Mouse (Mus musculus): ENCODE measurements around the gene Rdh8. TPM values are rescaled to one million over a fixed set of nuclear protein-coding genes. Genes with fewer than 3 reads are reported as not detected.
A peak's percentile ranks its signal among the peaks of the same experiment; 100 is the strongest.

Gene Rdh8
- not detected in 2 replicates for polyA plus RNA-seq (2014; fragmentation: Nextera tagmentation; extraction: Ambion mirVana)

GRCm38 (mm10) chr9:20818236-20818635 is at the start of gene Rdh8:
TSS of gene Rdh8 (plus strand) at chr9:20818503.
- Histone ChIP-seq H3K4me1 (replicated peaks; ENCODE audit: control insufficient read depth, insufficient read depth, low read length) (peaks cover 7% of the 10 kb centered on the region), H3K9ac (ENCODE audit: low read depth, low read length) (no peak within 1 kb of the TSS), H3K27ac (ENCODE audit: low read depth, low read length) (no peak within 1 kb of the TSS), H3K9me3 (ENCODE audit: control insufficient read depth, low read length) (no peaks in the 10 kb centered on the region), H3K27me3 (ENCODE audit: control insufficient read depth, insufficient read depth, low read length) (no peaks in the 10 kb centered on the region), H3K4me3 (ENCODE audit: low read depth, low read length) (no peak within 1 kb of the TSS), H3K36me3 (ENCODE audit: control insufficient read depth, insufficient read depth, low read length) (no peaks in the 10 kb centered on the region), H3K4me2 (replicated peaks; ENCODE audit: low read depth, low read length) (no peak within 1 kb of the TSS)
- 86% methylated on average over 6 of the region's 6 CpGs for WGBS
- DNase-seq (ENCODE audit: low spot score) (no peak), ATAC-seq (ENCODE audit: low FRiP score) (no peak)

- 82% methylated on average over 3 of the region's 3 CpGs for WGBS
- H3K4me1 ChIP-seq (replicated peaks; ENCODE audit: control insufficient read depth, insufficient read depth, low read length), result no peaks in the 10 kb centered on the region
- no peak overlapping the region for H3K4me2 ChIP-seq (replicated peaks; ENCODE audit: low read depth, low read length)
Measured at GRCm38 (mm10) chr9:20781286-20781685, 37.0 kb upstream of the Rdh8 start.

GRCm38 (mm10) chr9:20785055-20785454 is 33.2 kb upstream of the Rdh8 start:
- DNase-seq (ENCODE audit: low spot score), result no peak
- ATAC-seq (ENCODE audit: low FRiP score), result no peak
- H3K27me3 ChIP-seq (ENCODE audit: control insufficient read depth, insufficient read depth, low read length), result no peaks in the 10 kb centered on the region
- no peaks in the 10 kb centered on the region for H3K9me3 ChIP-seq (ENCODE audit: control insufficient read depth, low read length)
- H3K9ac ChIP-seq (ENCODE audit: low read depth, low read length), result no peak overlapping the region
- H3K4me3 ChIP-seq (ENCODE audit: low read depth, low read length), result no peak overlapping the region
- H3K4me1 ChIP-seq (replicated peaks; ENCODE audit: control insufficient read depth, insufficient read depth, low read length), result no peaks in the 10 kb centered on the region
- no peaks in the 10 kb centered on the region for H3K36me3 ChIP-seq (ENCODE audit: control insufficient read depth, insufficient read depth, low read length)
- no peak overlapping the region for H3K27ac ChIP-seq (ENCODE audit: low read depth, low read length)
- H3K4me2 ChIP-seq (replicated peaks; ENCODE audit: low read depth, low read length), result no peak overlapping the region
- WGBS, result 67% methylated on average over 6 of the region's 6 CpGs

More at GRCm38 (mm10) chr9:20781286-20781685, 37.0 kb upstream of the Rdh8 start:
- Histone ChIP-seq H3K9ac (ENCODE audit: low read depth, low read length) (no peak overlapping the region), H3K4me3 (ENCODE audit: low read depth, low read length) (no peak overlapping the region), H3K27ac (ENCODE audit: low read depth, low read length) (no peak overlapping the region), H3K36me3 (ENCODE audit: control insufficient read depth, insufficient read depth, low read length) (no peaks in the 10 kb centered on the region), H3K27me3 (ENCODE audit: control insufficient read depth, insufficient read depth, low read length) (no peaks in the 10 kb centered on the region), H3K9me3 (ENCODE audit: control insufficient read depth, low read length) (no peaks in the 10 kb centered on the region)
- DNase-seq (ENCODE audit: low spot score) (no peak), ATAC-seq (ENCODE audit: low FRiP score) (no peak)

GRCm38 (mm10) chr9:20787992-20788391 is 30.3 kb upstream of the Rdh8 start:
- WGBS, result 77% methylated on average over 8 of the region's 8 CpGs
- H3K4me2 ChIP-seq (replicated peaks; ENCODE audit: low read depth, low read length), result no peak overlapping the region
- no peak for DNase-seq (ENCODE audit: low spot score)
- no peaks in the 10 kb centered on the region for H3K36me3 ChIP-seq (ENCODE audit: control insufficient read depth, insufficient read depth, low read length)
- no peak overlapping the region for H3K9ac ChIP-seq (ENCODE audit: low read depth, low read length)
- H3K9me3 ChIP-seq (ENCODE audit: control insufficient read depth, low read length), result no peaks in the 10 kb centered on the region
- no peaks in the 10 kb centered on the region for H3K4me1 ChIP-seq (replicated peaks; ENCODE audit: control insufficient read depth, insufficient read depth, low read length)
- no peaks in the 10 kb centered on the region for H3K27me3 ChIP-seq (ENCODE audit: control insufficient read depth, insufficient read depth, low read length)
- no peak for ATAC-seq (ENCODE audit: low FRiP score)
- H3K4me3 ChIP-seq (ENCODE audit: low read depth, low read length), result no peak overlapping the region
- H3K27ac ChIP-seq (ENCODE audit: low read depth, low read length), result no peak overlapping the region

GRCm38 (mm10) chr9:20789651-20790050 is 28.7 kb upstream of the Rdh8 start:
- Histone ChIP-seq H3K4me1 (replicated peaks; ENCODE audit: control insufficient read depth, insufficient read depth, low read length) (no peaks in the 10 kb centered on the region), H3K9me3 (ENCODE audit: control insufficient read depth, low read length) (no peaks in the 10 kb centered on the region), H3K27me3 (ENCODE audit: control insufficient read depth, insufficient read depth, low read length) (no peaks in the 10 kb centered on the region), H3K27ac (ENCODE audit: low read depth, low read length) (no peak overlapping the region), H3K4me3 (ENCODE audit: low read depth, low read length) (no peak overlapping the region), H3K9ac (ENCODE audit: low read depth, low read length) (no peak overlapping the region), H3K36me3 (ENCODE audit: control insufficient read depth, insufficient read depth, low read length) (no peaks in the 10 kb centered on the region), H3K4me2 (replicated peaks; ENCODE audit: low read depth, low read length) (no peak overlapping the region)
- DNase-seq (ENCODE audit: low spot score) (no peak), ATAC-seq (ENCODE audit: low FRiP score) (no peak)
- WGBS, result 79% methylated on average over 3 of the region's 4 CpGs

- no peaks in the 10 kb centered on the region for H3K36me3 ChIP-seq (ENCODE audit: control insufficient read depth, insufficient read depth, low read length)
- DNase-seq (ENCODE audit: low spot score) (peak; percentile 27), ATAC-seq (ENCODE audit: low FRiP score) (no peak)
- no peak overlapping the region for H3K4me2 ChIP-seq (replicated peaks; ENCODE audit: low read depth, low read length)
- no peaks in the 10 kb centered on the region for H3K4me1 ChIP-seq (replicated peaks; ENCODE audit: control insufficient read depth, insufficient read depth, low read length)
- H3K9ac ChIP-seq (ENCODE audit: low read depth, low read length), result no peak overlapping the region
- no peaks in the 10 kb centered on the region for H3K9me3 ChIP-seq (ENCODE audit: control insufficient read depth, low read length)
- no peaks in the 10 kb centered on the region for H3K27me3 ChIP-seq (ENCODE audit: control insufficient read depth, insufficient read depth, low read length)
- 69% methylated on average over 3 of the region's 3 CpGs for WGBS
- H3K27ac ChIP-seq (ENCODE audit: low read depth, low read length), result no peak overlapping the region
- H3K4me3 ChIP-seq (ENCODE audit: low read depth, low read length), result no peak overlapping the region
Measured at GRCm38 (mm10) chr9:20790345-20790744, 28.0 kb upstream of the Rdh8 start.

GRCm38 (mm10) chr9:20794108-20794806 is 24.0 kb upstream of the Rdh8 start:
- no peak overlapping the region for H3K9ac ChIP-seq (ENCODE audit: low read depth, low read length)
- H3K4me3 ChIP-seq (ENCODE audit: low read depth, low read length), result no peak overlapping the region
- H3K27me3 ChIP-seq (ENCODE audit: control insufficient read depth, insufficient read depth, low read length), result no peaks in the 10 kb centered on the region
- H3K36me3 ChIP-seq (ENCODE audit: control insufficient read depth, insufficient read depth, low read length), result no peaks in the 10 kb centered on the region
- no peaks in the 10 kb centered on the region for H3K4me1 ChIP-seq (replicated peaks; ENCODE audit: control insufficient read depth, insufficient read depth, low read length)
- 40% methylated on average over 7 of the region's 7 CpGs for WGBS
- DNase-seq (ENCODE audit: low spot score) (peak; percentile 6), ATAC-seq (ENCODE audit: low FRiP score) (no peak)
- H3K9me3 ChIP-seq (ENCODE audit: control insufficient read depth, low read length), result no peaks in the 10 kb centered on the region
- no peak overlapping the region for H3K4me2 ChIP-seq (replicated peaks; ENCODE audit: low read depth, low read length)
- no peak overlapping the region for H3K27ac ChIP-seq (ENCODE audit: low read depth, low read length)

- H3K4me3 ChIP-seq (ENCODE audit: low read depth, low read length), result no peak overlapping the region
- WGBS, result 81% methylated on average over 13 of the region's 13 CpGs
- H3K36me3 ChIP-seq (ENCODE audit: control insufficient read depth, insufficient read depth, low read length), result no peaks in the 10 kb centered on the region
- DNase-seq (ENCODE audit: low spot score), result peak; percentile 24
- H3K4me2 ChIP-seq (replicated peaks; ENCODE audit: low read depth, low read length), result no peak overlapping the region
- no peaks in the 10 kb centered on the region for H3K9me3 ChIP-seq (ENCODE audit: control insufficient read depth, low read length)
- no peaks in the 10 kb centered on the region for H3K27me3 ChIP-seq (ENCODE audit: control insufficient read depth, insufficient read depth, low read length)
- H3K9ac ChIP-seq (ENCODE audit: low read depth, low read length), result no peak overlapping the region
- H3K4me1 ChIP-seq (replicated peaks; ENCODE audit: control insufficient read depth, insufficient read depth, low read length), result no peaks in the 10 kb centered on the region
- H3K27ac ChIP-seq (ENCODE audit: low read depth, low read length), result no peak overlapping the region
- no peak for ATAC-seq (ENCODE audit: low FRiP score)
Measured at GRCm38 (mm10) chr9:20804266-20805158, 13.8 kb upstream of the Rdh8 start.

GRCm38 (mm10) chr9:20805159-20805495 is 13.2 kb upstream of the Rdh8 start:
- ATAC-seq (ENCODE audit: low FRiP score) (no peak), DNase-seq (ENCODE audit: low spot score) (no peak)
- Histone ChIP-seq H3K27ac (ENCODE audit: low read depth, low read length) (no peak overlapping the region), H3K27me3 (ENCODE audit: control insufficient read depth, insufficient read depth, low read length) (no peaks in the 10 kb centered on the region), H3K9ac (ENCODE audit: low read depth, low read length) (no peak overlapping the region), H3K4me2 (replicated peaks; ENCODE audit: low read depth, low read length) (no peak overlapping the region), H3K4me3 (ENCODE audit: low read depth, low read length) (no peak overlapping the region), H3K4me1 (replicated peaks; ENCODE audit: control insufficient read depth, insufficient read depth, low read length) (no peaks in the 10 kb centered on the region), H3K9me3 (ENCODE audit: control insufficient read depth, low read length) (no peaks in the 10 kb centered on the region), H3K36me3 (ENCODE audit: control insufficient read depth, insufficient read depth, low read length) (no peaks in the 10 kb centered on the region)
- 87% methylated on average over 3 of the region's 3 CpGs for WGBS
